Mouse (Mus musculus): ENCODE results near the gene Taf13.

The Taf13 gene

DNA sequence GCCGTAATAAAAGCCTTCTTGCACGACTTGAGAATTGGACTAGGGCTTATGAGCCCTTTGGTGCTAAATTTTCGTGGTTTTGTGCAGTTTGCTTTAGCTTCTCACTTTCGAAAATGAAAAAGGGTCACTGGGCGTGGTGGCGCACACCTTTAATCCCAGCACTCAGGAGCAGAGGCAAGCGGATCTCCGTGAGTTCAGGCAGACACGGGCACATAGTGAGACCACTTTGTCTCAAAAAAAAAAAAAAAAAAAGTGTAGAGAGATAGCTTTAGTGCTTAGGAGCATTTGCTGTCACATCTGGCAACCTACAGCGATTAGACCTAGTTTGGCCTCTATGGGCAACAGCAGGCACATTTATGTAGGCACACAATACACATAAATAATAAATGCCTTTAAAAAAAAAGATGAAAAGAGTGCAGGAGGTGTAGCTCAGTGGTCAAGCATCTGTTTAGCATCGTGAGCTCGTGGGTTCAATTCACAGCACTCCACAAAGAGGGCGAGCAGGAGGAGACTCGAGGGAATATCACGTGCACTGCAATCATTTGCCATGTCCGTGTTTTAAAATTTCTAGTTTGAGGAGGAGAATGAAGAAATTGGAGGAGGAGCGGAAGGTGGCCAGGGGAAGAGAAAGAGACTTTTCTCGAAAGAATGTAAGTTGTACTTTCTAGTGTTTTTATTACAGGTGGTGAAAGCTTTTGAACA lies 962 bp downstream of the Taf13 start:
- no peak for DNase-seq (ENCODE audit: low spot score)

DNA sequence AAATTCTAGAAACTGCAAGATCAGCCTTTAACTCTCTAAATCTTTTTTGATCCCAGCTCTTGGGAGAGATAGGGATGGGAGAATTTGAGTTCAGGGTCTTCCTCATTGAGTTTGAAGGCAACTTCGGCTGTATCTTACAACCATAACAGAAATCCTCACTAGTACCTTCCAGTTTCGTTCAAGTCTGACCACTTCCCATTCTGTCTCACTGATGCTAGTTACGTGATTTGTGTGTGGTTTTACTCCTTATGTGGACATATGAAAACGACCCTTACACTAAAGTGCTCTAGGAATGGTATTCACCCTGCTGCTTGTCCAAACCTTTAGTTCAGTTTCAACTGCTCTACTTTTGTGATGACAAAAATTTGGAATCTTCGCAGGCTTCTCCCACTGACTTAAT lies 2.5 kb downstream of the Taf13 start:
- DNase-seq (ENCODE audit: low spot score): no peak

DNA sequence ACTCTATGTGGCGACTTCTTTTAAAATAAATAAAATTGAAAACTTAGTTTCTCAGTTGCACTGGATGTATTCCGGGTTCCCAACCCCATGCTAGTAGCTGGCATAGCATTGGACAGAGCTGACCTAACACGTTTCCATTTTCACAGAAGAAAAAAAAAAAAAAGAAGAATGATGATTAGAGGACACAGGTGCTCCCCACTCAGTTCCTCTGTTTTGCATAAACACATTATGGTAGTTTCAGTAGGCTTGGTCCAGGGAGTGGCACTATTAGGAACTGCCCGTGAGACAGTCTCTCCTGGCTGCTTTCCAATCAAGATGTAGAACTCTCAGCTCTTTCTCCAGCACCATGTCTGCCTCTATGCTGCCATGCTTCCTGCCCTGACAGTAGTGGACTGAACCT lies 13.1 kb downstream of the Taf13 start:
- DNase-seq (ENCODE audit: low spot score): no peak

DNA sequence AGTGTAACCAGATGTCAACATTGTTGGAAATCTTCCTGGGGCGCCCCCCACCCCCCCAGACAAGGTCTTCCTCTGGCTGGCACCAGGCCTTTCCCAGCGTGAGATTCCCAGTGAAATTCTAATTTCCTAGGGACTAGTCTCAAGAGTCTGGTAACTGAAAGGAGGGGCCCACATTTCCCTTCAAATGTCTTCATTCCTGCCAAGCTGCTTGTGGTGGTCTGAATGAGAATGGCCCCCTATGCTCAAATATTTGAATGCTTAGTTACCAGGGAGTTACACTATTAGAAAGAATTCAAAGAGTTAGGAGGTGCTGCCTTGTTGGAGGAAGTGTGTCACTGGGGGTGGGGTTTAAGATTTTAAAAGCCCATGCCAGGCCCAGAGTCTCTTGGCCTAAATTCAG lies 16.9 kb downstream of the Taf13 start:
- no peak for DNase-seq (ENCODE audit: low spot score)

DNA sequence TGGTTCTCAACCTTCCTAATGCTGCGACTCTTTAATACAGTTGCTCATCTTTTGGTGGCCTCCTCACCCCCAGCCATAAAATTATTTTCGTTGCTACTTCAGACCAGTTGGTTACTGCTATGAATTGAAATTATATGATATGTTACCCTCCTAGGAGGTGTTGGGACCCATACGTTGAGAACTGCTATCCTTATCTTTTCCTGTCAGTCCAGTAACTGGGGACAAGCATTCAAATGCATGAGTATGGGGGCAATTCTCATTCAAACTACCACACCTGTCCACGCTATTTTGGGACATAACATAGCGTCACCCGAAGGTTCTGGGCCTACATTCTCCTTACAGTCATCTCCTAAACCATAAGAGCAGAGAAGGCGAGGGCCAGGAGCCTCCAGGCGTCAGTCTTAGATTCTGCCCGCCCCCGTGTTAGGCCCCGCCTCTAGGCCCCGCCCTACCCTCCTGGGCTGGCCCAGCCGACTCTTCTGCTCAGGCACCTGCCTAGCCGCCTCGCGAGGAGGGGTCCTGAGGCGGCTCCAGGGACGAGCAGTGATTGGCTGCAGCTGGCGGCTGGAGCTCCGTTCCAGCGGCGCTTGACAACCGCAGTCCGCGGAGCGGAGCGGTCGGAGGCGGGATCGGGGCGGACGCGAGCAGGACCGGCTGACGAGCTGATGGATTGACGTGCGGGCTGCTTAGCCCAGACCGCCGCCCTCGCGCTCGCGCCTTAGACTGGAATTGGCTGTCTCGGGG lies 19.5 kb downstream of the Taf13 start, which contains the start of gene Wdr47:
TSS of gene Wdr47 (plus strand) at position 494 of the 744 bp plus-strand sequence.
- DNase-seq (ENCODE audit: low spot score): peak; percentile 97

DNA sequence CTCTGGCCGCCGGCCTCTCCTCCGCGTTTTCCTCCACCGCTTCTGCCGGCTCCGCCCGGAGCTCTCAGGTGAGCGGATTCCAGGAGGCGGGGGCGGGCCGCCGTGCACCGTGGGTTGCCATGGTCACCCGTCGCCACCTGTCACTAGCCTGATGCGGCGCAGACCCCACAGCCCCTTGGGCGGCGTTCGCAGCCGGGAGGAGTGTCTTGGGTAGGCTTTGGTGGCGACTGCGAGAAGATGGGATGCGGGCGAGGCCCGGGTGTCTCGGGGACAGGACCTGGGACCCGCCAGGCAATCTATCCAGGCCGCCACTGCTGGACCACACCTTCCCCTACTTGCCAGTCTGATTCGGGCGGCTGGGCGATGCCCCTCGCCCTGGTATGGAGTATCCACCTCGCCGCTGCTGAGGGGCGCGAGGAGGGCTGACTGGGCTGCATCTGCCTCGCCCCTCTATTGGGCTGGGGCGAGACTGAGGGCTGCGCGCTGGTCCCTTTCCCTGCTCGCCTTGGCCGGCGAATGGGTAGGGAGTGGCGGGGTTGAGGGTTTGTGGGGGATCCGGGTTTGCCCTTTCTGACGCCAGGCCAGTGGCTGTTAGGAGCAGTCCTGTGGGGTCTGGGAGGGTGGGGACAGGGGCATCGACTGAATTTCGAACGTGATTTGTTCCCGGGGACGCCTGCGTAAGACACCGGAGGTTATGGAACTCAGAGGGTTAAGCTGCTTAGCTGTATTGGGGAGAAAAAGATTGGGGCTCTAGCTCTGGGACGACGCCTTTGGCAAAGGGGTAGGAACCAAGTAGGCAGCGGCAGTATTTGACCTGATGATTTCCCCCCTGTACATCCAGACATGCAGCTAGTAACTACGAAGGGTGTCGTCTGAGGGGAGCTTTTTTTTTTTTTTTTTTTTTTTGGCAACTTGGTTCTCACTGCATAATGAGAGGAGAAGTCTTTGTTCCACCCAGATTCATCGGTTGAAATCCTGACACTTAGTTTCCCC lies 20.3 kb downstream of the Taf13 start:
- DNase-seq (ENCODE audit: low spot score): no peak

DNA sequence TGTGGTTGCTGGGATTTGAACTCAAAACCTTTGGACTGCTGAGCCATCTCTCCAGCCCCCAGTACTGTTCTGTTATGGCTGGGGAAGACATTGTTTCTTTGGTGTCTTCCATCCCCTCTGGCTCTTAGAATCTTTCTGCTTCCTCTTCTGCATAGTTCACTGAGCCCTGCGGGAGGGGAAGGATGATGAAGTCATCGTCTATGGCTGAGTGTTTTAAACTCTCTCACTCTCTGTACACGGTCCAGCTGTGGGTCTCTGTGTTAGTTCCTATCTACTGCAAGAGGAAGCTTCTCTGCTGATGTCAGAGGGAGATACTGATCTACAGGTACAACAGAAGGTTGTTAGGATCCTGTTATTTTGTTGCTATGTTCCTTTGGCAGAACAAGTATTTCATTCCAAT lies 37.4 kb downstream of the Taf13 start:
- DNase-seq (ENCODE audit: low spot score): no peak

All from ovary, postnatal 36 days (tissue).